ENCODE assay signal across 9 mouse cellular contexts in genomic region chr4:150706793-150707724, GRCm38 (mm10). TPM values are rescaled to one million over a fixed set of nuclear protein-coding genes. Genes with fewer than 3 reads are reported as not detected.
DNase-seq lines count a peak whose midpoint lies in the region; ATAC-seq lines count a peak whose summit lies in the region.
"Had no signal": no experiment of that assay in that cellular context is flagged by ENCODE, and none has a peak within 500 bp of the region (broad histone marks: within the 10 kb centered on the region; RNA-seq: fewer than 3 reads in every experiment).

No protein-coding gene starts in this region.

- H3K9me3 ChIP-seq in hindbrain, embryonic 14.5 days (ENCODE audit: control insufficient read depth, low read length): no peaks in the 10 kb centered on the region
- no peaks in the 10 kb centered on the region for H3K9me3 ChIP-seq in liver, embryonic 16.5 days (replicated peaks; ENCODE audit: control insufficient read depth, low read length)

- H3K4me2 ChIP-seq in hindbrain, embryonic 14.5 days (replicated peaks): no peak overlapping the region
- 0 out of 2 replicates have a peak overlapping the region, but pooled peaks have one; percentile 6 for H3K4me2 ChIP-seq in liver, embryonic 16.5 days (ENCODE audit: low read depth, low read length)

- H3K4me1 ChIP-seq in brown adipose tissue, adult 24 weeks (ENCODE audit: control insufficient read depth, insufficient read depth, insufficient read length, low read length): peaks cover 15% of the 10 kb centered on the region; the same call in 1 of the 2 replicates
- 0 out of 2 replicates have a peak, but pooled peaks cover 7% of the 10 kb centered on the region for H3K4me1 ChIP-seq in hindbrain, embryonic 14.5 days (replicated peaks; ENCODE audit: control insufficient read depth, insufficient read depth, low read length)
- H3K4me1 ChIP-seq in liver, embryonic 16.5 days (ENCODE audit: control insufficient read depth, low read depth, low read length): no peaks in the 10 kb centered on the region; the same call in none of the 2 replicates

- no peaks in the 10 kb centered on the region for H3K27me3 ChIP-seq in hindbrain, embryonic 14.5 days (ENCODE audit: control insufficient read depth, insufficient read depth, low read length)
- H3K27me3 ChIP-seq in liver, embryonic 16.5 days (ENCODE audit: control insufficient read depth, insufficient read depth, low read depth, low read length): no peaks in the 10 kb centered on the region

- peak; percentile 84 for DNase-seq in NIH3T3 (ENCODE audit: low read depth)
- DNase-seq in hindbrain, embryonic 14.5 days (ENCODE audit: low spot score): peak; percentile 23
- no peak for DNase-seq in spleen, postnatal 14 days (ENCODE audit: low spot score in 2 of 2)
- DNase-seq in right cerebral cortex, adult 2 months (ENCODE audit: low spot score in 2 of 2): no peak
- DNase-seq in frontal cortex, postnatal 10 days (ENCODE audit: low spot score in 2 of 2): no peak

- no peak overlapping the region for H3K4me3 ChIP-seq in brown adipose tissue, adult 24 weeks (ENCODE audit: insufficient read depth, low read depth, low read length)
- H3K4me3 ChIP-seq in hindbrain, embryonic 14.5 days (replicated peaks; ENCODE audit: low read length): no peak overlapping the region
- H3K4me3 ChIP-seq in liver, embryonic 16.5 days (ENCODE audit: low read depth, low read length): no peak overlapping the region

- 67% methylated on average over 19 of the region's 19 CpGs for WGBS in hindbrain, embryonic 14.5 days
- WGBS in liver, embryonic 16.5 days (ENCODE audit: insufficient replicate concordance): 48% methylated on average over 19 of the region's 19 CpGs

- no peak overlapping the region for H3K9ac ChIP-seq in hindbrain, embryonic 14.5 days
- peak overlapping the region; percentile 11; the same call in 1 of the 2 replicates for H3K9ac ChIP-seq in liver, embryonic 16.5 days (ENCODE audit: low read depth, low read length)

- no peaks in the 10 kb centered on the region for H3K36me3 ChIP-seq in hindbrain, embryonic 14.5 days (replicated peaks; ENCODE audit: control insufficient read depth, insufficient read depth)
- no peaks in the 10 kb centered on the region for H3K36me3 ChIP-seq in liver, embryonic 16.5 days (ENCODE audit: control insufficient read depth, insufficient read depth)

- no peak for ATAC-seq in hindbrain, embryonic 14.5 days (ENCODE audit: low FRiP score)
- ATAC-seq in liver, embryonic 16.5 days (ENCODE audit: low read depth): peak; percentile 75
- no peak for ATAC-seq in megakaryocyte, adult 5-6 weeks (ENCODE audit: poor library complexity, severe bottlenecking)

- peak overlapping the region; percentile 71 for H3K27ac ChIP-seq in brown adipose tissue, adult 24 weeks (replicated peaks; ENCODE audit: low read depth, low read length)
- no peak overlapping the region for H3K27ac ChIP-seq in hindbrain, embryonic 14.5 days
- peak overlapping the region; percentile 80 for H3K27ac ChIP-seq in liver, embryonic 16.5 days (ENCODE audit: low read length)

RNA-seq across cellular contexts. Expression of gene Slc45a1, which starts 55.1 kb away (rescaled TPM):
- not detected in 2 replicates for polyA plus RNA-seq in brown adipose tissue, adult 24 weeks (2012; ENCODE audit: insufficient read depth, insufficient read length, missing spikeins)
- polyA plus RNA-seq in hindbrain, embryonic 14.5 days (2014; fragmentation: Nextera tagmentation; extraction: Ambion mirVana): 35.9 and 37.9 TPM in 2 replicates
- not detected in 2 replicates for polyA plus RNA-seq in liver, embryonic 16.5 days (2015; fragmentation: Nextera tagmentation; extraction: Ambion mirVana)
- not detected in 2 replicates for total RNA-seq in megakaryocyte, adult 5-6 weeks (2015)
- total RNA-seq in megakaryocyte, adult 5-6 weeks (2017): not detected in 2 replicates
- polyA plus RNA-seq: spleen, adult 2 months had no signal

Comparison
In these comparisons a context has a peak if more than half of its experiments do, and no peak if none do; other contexts are left out.
1. DNase-seq: peak in NIH3T3 (single experiment) and hindbrain, embryonic 14.5 days (single experiment); none in spleen, postnatal 14 days (0 of 2), right cerebral cortex, adult 2 months (0 of 2) and frontal cortex, postnatal 10 days (0 of 2).
2. RNA of gene Slc45a1, which starts 55.1 kb away (polyA plus RNA-seq): 35.9 to 37.9 TPM in hindbrain, embryonic 14.5 days; not detected in liver, embryonic 16.5 days and not detected in brown adipose tissue, adult 24 weeks; every median in the first group is over 10 times any median in the second.